Mouse (Mus musculus): Measurements from ENCODE around the gene Tnrc6a.

DNA sequence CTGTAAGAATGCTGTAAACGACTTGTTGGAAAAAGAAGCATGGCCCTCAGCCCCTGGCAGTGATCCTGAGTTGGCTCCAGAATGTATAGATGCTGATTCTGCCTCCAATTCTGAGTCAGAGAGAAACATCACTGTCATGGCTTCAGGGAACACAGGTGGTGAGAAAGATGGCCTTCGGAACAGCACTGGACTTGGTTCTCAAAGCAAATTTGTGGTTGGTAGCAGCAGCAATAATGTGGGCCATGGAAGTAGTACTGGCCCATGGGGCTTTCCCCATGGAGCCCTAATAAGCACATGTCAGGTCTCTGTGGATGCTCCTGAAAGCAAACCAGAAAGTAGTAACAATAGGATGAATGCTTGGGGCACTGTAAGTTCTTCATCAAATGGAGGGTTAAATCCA is 45.9 kb downstream of the Tnrc6a start:
- TF ChIP-seq ZC3H11A (IDR thresholded peaks at IDR 0.05; ENCODE audit: borderline replicate concordance, low read depth, low read length) (no peak), ZNF384 (IDR thresholded peaks at IDR 0.05; ENCODE audit: low read depth, low read length) (no peak), HCFC1 (IDR thresholded peaks at IDR 0.05; ENCODE audit: borderline replicate concordance, insufficient read depth, low read length) (no peak), CHD2 (IDR thresholded peaks at IDR 0.05; ENCODE audit: low read depth, low read length) (no peak)

All from ES-E14 (cell line).